Mouse (Mus musculus): ENCODE results near the gene Gramd4. TPM values are rescaled to one million over a fixed set of nuclear protein-coding genes. Genes with fewer than 3 reads are reported as not detected.

Gene Gramd4
- polyA plus RNA-seq, 1 experiment from 2014 or later: 34.3 TPM

DNA sequence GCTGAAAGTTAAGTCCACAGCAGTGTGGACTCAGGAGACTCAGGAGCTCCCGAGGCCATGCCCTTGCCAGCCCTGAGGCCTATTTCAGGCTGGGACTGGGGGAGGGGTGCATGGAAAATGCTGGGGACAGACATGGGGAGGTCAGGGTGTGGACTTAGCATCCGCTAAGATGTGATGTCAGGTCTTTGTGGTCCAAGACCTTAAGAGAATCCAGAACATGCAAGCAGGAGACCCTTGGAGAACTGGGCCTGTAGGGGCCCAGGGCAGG is 18.5 kb downstream of the Gramd4 start:
- Histone ChIP-seq H3K27ac (no peak overlapping the region), H3K9ac (replicated peaks) (no peak overlapping the region), H3K4me3 (replicated peaks) (no peak overlapping the region), H3K4me2 (replicated peaks) (no peak overlapping the region), H3K9me3 (no peaks in the 10 kb centered on the region), H3K27me3 (no peaks in the 10 kb centered on the region), H3K4me1 (replicated peaks) (peaks cover 23% of the 10 kb centered on the region), H3K36me3 (no peaks in the 10 kb centered on the region)
- ATAC-seq: no peak
- WGBS: 83% methylated on average over 2 of the region's 2 CpGs

DNA sequence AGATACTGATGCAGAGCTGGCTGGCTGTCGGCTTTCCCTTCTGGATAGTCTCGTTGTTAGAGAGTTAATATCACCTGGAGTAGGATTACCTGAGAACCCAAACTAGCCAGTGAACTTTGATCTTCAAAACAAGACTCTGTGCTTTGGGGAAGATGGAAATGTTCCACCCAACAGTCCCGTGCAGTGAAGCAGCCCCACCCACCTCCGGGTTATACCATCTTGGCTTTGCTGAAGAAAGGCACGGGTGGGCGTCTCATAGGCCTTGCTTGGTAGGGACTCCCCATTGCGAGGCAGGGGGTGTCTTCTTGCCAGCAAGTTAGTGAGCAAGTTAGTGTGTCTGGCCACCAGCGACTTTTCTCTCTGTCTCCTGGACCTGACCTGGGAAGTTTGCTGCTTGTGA is 18.9 kb downstream of the Gramd4 start:
- Histone ChIP-seq H3K27me3 (no peaks in the 10 kb centered on the region), H3K9ac (replicated peaks) (no peak overlapping the region), H3K36me3 (no peaks in the 10 kb centered on the region), H3K4me3 (replicated peaks) (no peak overlapping the region), H3K27ac (no peak overlapping the region), H3K4me1 (replicated peaks) (peaks cover 23% of the 10 kb centered on the region), H3K9me3 (no peaks in the 10 kb centered on the region), H3K4me2 (replicated peaks) (no peak overlapping the region)
- 85% methylated on average over 8 of the region's 8 CpGs for WGBS
- ATAC-seq: no peak

DNA sequence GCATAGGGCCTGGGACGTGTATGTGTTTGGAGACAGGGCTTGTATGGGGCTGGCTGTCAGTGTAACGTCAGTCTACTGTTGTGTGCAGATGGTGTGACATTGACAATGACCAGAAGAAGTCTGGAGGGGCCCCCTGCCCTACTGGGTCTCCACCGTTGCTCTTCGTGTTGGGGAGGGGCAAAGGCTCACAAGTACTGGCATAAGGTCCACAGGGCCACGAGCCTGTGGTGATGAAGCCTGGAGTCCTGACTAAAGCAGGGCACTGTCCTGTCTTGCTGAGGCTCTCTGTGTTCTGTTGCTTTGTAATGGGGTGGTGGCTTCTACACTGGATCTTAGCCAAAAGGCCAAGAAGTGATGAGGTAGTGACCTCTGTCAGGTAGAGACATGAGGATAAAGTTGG is 20.4 kb downstream of the Gramd4 start:
- H3K4me3 ChIP-seq (replicated peaks): no peak overlapping the region
- H3K36me3 ChIP-seq: no peaks in the 10 kb centered on the region
- no peaks in the 10 kb centered on the region for H3K27me3 ChIP-seq
- H3K4me2 ChIP-seq (replicated peaks): no peak overlapping the region
- H3K9ac ChIP-seq (replicated peaks): no peak overlapping the region
- peaks cover 32% of the 10 kb centered on the region for H3K4me1 ChIP-seq (replicated peaks)
- H3K9me3 ChIP-seq: no peaks in the 10 kb centered on the region
- H3K27ac ChIP-seq: no peak overlapping the region
- no peak for ATAC-seq
- WGBS: 84% methylated on average over 5 of the region's 5 CpGs

DNA sequence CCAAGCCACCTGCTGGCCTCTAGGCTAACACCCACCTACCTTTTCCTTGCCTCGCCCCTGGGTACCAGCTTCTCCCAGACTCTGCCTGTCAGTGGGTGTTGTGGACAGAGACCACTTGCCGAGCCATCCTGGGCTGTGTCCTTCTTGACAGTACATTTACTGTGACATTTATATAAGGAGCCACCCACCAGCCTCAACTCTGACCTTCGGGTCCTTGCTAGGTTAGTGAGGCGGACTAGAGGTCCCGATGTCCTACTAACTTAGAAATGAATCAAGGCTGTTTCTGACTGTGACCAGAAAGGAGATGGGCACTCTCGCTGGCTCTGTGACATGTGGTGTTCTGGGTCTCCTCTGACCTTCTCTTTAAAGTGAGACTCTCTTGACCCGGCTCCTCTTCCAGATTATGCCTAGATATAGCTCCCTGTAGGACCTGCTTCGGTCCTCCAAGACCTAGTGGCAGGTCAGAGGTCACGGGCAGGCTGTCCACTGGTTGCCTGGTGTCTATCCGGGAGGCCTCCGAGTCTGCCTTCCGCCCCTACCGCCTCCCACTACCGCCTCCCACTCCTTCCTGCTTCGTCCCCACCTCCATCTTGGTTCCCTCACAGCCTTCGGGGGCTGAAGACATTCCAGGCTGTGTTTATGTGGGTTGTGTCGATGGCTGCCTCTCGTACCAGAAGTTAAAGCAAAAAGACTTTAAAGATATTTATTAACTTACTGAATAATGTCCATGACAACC is 21.2 kb downstream of the Gramd4 start:
- Histone ChIP-seq H3K9ac (replicated peaks) (no peak overlapping the region), H3K4me2 (replicated peaks) (no peak overlapping the region), H3K36me3 (no peaks in the 10 kb centered on the region), H3K27ac (no peak overlapping the region), H3K27me3 (no peaks in the 10 kb centered on the region), H3K9me3 (no peaks in the 10 kb centered on the region), H3K4me1 (replicated peaks) (peaks cover 40% of the 10 kb centered on the region), H3K4me3 (replicated peaks) (no peak overlapping the region)
- WGBS: 76% methylated on average over 18 of the region's 18 CpGs
- no peak for ATAC-seq

DNA sequence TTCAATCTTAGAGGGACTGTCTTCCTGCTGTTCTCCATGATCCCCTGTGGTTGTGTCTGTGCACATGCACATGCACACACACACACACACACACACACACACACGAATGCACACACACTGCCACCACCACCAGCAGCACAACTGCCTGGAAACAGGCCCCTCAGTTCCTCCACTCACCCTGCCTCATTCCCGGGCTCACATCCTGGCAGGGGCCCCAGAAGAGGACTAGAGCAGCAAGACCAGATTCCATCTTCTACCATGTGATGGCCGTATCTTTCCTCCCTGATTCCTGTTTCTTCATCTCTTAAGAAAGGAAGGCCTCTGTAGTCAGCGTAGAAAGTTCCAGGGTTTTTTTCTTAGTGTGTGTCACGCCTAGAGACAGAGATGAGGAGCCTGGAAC is 22.0 kb downstream of the Gramd4 start:
- 77% methylated on average over 5 of the region's 5 CpGs for WGBS
- peaks cover 46% of the 10 kb centered on the region for H3K4me1 ChIP-seq (replicated peaks)

DNA sequence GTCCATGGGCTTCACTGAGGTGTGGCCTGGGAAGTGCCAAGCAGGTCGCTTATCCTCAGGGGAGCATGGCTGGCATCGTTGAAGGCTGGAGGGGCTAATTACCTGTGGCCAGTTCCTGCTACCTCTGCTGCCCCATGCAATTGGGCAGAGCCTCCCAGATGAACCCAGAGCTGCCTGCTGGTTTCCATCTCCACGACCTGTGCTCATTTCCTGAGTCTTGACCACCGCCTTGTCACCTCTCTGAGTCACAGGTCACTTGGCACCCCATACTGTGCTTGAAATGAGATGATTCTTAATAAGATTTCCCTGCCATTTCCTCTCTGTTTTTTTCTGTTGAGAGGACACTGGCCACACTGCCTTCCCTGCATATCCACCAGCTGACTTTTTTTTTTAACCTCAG is 22.4 kb downstream of the Gramd4 start:
- Histone ChIP-seq H3K27me3 (no peaks in the 10 kb centered on the region), H3K36me3 (no peaks in the 10 kb centered on the region), H3K27ac (no peak overlapping the region), H3K4me3 (replicated peaks) (no peak overlapping the region), H3K4me1 (replicated peaks) (peaks cover 47% of the 10 kb centered on the region), H3K9ac (replicated peaks) (no peak overlapping the region), H3K4me2 (replicated peaks) (no peak overlapping the region), H3K9me3 (no peaks in the 10 kb centered on the region)
- ATAC-seq: no peak
- WGBS: 65% methylated on average over 4 of the region's 4 CpGs

More for the DNA sequence above, 22.0 kb downstream of the Gramd4 start:
- Histone ChIP-seq H3K9ac (replicated peaks) (no peak overlapping the region), H3K9me3 (no peaks in the 10 kb centered on the region), H3K4me2 (replicated peaks) (no peak overlapping the region), H3K36me3 (no peaks in the 10 kb centered on the region), H3K27me3 (no peaks in the 10 kb centered on the region), H3K4me3 (replicated peaks) (no peak overlapping the region), H3K27ac (no peak overlapping the region)
- ATAC-seq: no peak

DNA sequence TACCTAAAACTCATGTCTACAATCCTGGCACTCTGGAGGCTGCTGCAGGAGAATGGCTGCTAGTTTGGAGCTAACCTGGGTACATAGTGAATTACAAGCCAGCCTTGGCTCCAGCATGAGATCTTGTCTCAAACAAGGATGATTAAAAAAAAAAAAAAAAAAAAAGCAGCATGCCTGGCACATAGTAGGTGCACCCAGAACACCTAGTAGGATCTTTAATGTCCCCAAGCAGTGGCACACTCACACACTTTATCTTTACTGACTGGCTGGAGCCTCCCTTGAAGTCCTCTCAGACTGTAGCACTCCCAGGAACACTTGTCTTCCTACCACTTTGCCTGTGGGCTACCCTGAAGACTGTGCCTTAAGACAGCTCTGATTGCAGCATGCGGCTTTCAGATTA is 22.9 kb downstream of the Gramd4 start:
- Histone ChIP-seq H3K4me3 (replicated peaks) (no peak overlapping the region), H3K9ac (replicated peaks) (no peak overlapping the region), H3K27ac (no peak overlapping the region), H3K36me3 (no peaks in the 10 kb centered on the region), H3K4me2 (replicated peaks) (no peak overlapping the region), H3K4me1 (replicated peaks) (peaks cover 52% of the 10 kb centered on the region), H3K9me3 (no peaks in the 10 kb centered on the region), H3K27me3 (no peaks in the 10 kb centered on the region)
- WGBS: 92% methylated on average over 1 of the region's 1 CpGs
- ATAC-seq: no peak

DNA sequence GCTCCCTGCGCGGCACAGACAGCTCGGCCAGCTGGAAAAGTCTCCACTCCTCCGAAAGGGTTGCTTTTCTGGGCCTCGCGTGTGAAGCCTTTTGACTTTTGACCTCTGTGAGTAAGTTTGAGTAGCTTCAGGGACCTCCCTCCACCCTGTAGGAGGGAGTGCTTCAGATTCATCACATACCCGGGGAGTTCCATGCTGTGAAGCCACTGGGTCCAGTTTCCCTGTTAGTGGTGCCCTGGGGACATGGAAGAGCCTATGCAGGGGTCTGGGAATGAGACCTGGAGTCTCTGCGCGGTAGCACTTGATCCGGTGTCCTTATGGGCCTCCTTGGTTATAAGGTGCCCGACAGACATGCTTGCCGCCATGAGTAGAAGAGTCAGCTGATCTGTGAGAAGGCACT is 24.2 kb downstream of the Gramd4 start:
- WGBS: 46% methylated on average over 12 of the region's 12 CpGs
- H3K9ac ChIP-seq (replicated peaks): no peak overlapping the region
- no peaks in the 10 kb centered on the region for H3K36me3 ChIP-seq
- no peaks in the 10 kb centered on the region for H3K27me3 ChIP-seq
- H3K4me2 ChIP-seq (replicated peaks): no peak overlapping the region
- no peaks in the 10 kb centered on the region for H3K9me3 ChIP-seq
- no peak for ATAC-seq
- no peak overlapping the region for H3K4me3 ChIP-seq (replicated peaks)
- H3K4me1 ChIP-seq (replicated peaks): peaks cover 64% of the 10 kb centered on the region
- no peak overlapping the region for H3K27ac ChIP-seq

DNA sequence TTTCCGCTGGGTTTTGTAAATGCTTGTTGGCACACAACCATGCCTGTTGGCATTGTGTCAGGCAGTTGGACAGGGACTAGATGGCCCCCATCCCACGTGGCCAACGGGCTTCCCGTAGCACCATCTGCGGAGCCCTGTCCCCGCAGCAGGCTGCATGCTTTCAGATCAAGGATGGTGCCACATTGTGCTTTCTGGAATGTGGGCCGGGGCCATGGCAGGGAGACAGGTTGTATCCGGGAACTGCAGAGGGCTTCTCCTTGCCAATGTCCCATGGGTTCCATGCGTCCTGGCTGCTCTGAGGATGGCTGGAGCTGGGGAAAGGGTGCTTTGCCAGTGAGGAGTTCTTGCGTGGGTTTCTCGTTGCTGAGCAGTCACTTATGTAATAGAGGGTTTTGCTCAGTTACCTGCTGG is 25.1 kb downstream of the Gramd4 start:
- no peak overlapping the region for H3K9ac ChIP-seq (replicated peaks)
- no peaks in the 10 kb centered on the region for H3K27me3 ChIP-seq
- WGBS: 87% methylated on average over 11 of the region's 11 CpGs
- no peak overlapping the region for H3K27ac ChIP-seq
- H3K36me3 ChIP-seq: no peaks in the 10 kb centered on the region
- no peak for ATAC-seq
- H3K4me2 ChIP-seq (replicated peaks): no peak overlapping the region
- H3K4me1 ChIP-seq (replicated peaks): peaks cover 74% of the 10 kb centered on the region
- no peak overlapping the region for H3K4me3 ChIP-seq (replicated peaks)
- H3K9me3 ChIP-seq: no peaks in the 10 kb centered on the region

DNA sequence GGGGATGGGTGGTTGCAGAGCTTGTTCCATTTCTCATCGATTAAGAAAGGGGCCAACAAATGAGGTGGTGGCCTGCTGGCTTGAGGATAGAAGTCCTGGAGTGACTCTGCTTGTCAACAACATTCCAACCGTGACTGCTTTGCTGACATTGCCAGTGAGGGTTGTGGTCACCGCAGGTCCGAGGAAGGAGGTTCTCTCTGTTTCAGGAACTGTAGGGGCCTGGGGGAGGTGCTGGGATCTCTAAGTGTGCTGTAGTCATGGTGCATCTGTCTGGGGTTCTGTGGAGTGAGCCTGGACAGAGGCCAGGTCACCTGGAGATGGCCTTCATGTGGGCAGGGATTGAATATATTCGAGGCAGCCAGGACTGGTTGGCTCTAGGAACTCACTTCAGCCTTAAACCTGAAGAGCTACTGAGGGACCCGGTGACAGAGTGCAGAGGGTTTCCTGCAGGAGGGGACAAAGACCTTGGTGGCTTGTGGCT is 25.8 kb downstream of the Gramd4 start:
- H3K9me3 ChIP-seq: no peaks in the 10 kb centered on the region
- no peak overlapping the region for H3K4me2 ChIP-seq (replicated peaks)
- peak overlapping the region; percentile 90; the same call in 1 of the 2 replicates for H3K27ac ChIP-seq
- ATAC-seq: no peak
- 43% methylated on average over 6 of the region's 6 CpGs for WGBS
- H3K9ac ChIP-seq (replicated peaks): no peak overlapping the region
- H3K36me3 ChIP-seq: no peaks in the 10 kb centered on the region
- H3K27me3 ChIP-seq: no peaks in the 10 kb centered on the region
- H3K4me1 ChIP-seq (replicated peaks): peaks cover 81% of the 10 kb centered on the region
- no peak overlapping the region for H3K4me3 ChIP-seq (replicated peaks)

DNA sequence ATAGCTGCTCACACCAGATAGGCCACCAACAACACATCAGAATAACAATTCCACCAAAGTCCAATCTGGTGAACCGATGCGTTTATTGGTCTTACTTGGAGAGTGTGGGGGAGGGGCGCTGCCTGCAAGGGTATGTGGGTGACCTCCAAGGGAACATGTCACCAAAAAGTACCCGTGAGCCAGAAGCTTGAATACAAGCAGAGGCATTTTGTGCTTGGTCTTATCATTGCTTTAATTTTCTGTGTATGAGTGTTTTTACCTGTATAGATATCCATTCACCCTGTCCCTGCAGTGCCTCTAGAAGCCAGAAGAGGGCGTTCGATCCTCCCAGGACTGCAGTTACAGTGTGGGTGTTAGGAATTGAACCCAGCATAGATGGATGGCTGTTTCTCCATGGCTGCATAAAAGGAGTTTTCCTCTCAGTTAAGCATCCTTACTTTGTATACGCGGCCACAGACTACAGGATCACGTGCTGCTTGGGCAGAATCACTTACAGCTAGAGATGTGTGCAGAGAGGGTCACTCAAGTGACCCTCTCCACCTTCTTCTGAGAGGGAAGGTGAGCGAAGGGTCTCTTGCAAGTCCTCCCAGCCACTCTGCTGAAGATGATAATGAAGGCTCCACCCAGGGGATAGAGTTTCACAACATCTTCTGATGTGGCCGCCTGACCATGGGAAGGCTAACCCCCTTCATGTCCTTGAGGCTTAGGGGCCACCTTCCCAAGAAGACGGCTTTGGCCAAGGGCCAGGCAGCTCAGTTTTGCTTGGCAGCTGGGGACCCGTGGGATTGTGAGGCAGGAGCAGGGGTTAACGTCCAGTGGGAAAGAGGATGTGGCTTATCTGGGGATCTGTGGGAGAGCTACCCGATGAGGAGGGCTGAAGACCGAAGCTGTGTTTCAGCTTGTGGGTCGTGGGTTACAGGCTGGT is 28.1 kb downstream of the Gramd4 start:
- ATAC-seq: peak; percentile 38
- Histone ChIP-seq H3K27me3 (no peaks in the 10 kb centered on the region), H3K9ac (replicated peaks) (peak overlapping the region; percentile 54; the same call in 1 of the 2 replicates), H3K27ac (peak overlapping the region; percentile 90), H3K4me2 (replicated peaks) (peak overlapping the region; percentile 30), H3K4me1 (replicated peaks) (peaks cover 95% of the 10 kb centered on the region), H3K9me3 (no peaks in the 10 kb centered on the region), H3K36me3 (no peaks in the 10 kb centered on the region), H3K4me3 (replicated peaks) (no peak overlapping the region)
- 25% methylated on average over 17 of the region's 17 CpGs for WGBS

DNA sequence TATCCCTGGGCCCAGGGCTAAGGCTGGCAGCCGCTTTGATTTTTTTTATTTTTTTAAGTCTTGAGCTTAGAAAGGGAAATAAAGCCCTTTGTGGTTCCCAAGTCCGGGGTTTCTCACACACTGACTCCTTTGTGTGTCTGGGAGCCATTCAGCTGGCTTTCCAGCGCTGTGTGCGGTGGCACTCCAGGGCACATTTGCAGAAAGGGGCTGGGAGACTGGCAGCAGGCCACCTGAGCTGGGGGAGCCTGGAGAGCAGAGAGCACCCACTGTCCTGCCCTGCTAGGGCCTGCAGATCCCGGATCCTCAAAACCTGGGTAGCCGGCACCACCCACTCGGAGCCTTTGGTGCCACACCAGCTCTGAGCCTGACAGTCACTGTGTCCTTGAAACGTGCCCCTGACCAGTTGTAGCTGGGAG is 28.8 kb downstream of the Gramd4 start:
- Histone ChIP-seq H3K36me3 (no peaks in the 10 kb centered on the region), H3K4me1 (replicated peaks) (peaks cover 94% of the 10 kb centered on the region), H3K27ac (peak overlapping the region; percentile 90), H3K9ac (replicated peaks) (peak overlapping the region; percentile 54), H3K27me3 (no peaks in the 10 kb centered on the region), H3K4me2 (replicated peaks) (peak overlapping the region; percentile 30), H3K9me3 (no peaks in the 10 kb centered on the region), H3K4me3 (replicated peaks) (no peak overlapping the region)
- 19% methylated on average over 8 of the region's 8 CpGs for WGBS
- peak; percentile 70 for ATAC-seq
